Mouse (Mus musculus): Measurements from ENCODE around the gene Dhx35.
A peak's percentile ranks its signal among the peaks of the same experiment; 100 is the strongest.

The Dhx35 gene

GRCm38 (mm10) chr2:158803575-158803974 is 9.0 kb downstream of the Dhx35 start:
- DNase-seq (ENCODE audit: low spot score in 2 of 2), result no peak

DNA sequence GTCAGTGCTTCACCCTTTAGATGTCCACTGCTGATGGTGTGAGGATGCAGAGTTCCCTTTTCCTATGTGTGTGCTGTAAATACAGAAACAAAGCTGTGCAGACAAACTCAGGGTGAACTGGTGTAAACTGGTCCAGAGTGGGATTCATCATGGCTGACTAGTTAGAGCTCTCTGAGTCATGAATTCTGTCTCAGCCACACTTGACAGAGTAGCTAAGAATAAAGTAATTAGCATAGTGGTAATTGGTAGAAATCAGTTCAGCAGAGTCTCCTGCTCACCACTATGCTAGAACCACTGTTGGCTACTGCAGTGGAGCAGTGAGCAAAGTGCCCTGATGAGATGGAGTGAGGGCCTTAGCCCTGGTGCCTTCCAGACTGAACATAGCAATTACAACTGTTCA is 21.1 kb downstream of the Dhx35 start:
- no peak for DNase-seq (ENCODE audit: low spot score in 2 of 2)

DNA sequence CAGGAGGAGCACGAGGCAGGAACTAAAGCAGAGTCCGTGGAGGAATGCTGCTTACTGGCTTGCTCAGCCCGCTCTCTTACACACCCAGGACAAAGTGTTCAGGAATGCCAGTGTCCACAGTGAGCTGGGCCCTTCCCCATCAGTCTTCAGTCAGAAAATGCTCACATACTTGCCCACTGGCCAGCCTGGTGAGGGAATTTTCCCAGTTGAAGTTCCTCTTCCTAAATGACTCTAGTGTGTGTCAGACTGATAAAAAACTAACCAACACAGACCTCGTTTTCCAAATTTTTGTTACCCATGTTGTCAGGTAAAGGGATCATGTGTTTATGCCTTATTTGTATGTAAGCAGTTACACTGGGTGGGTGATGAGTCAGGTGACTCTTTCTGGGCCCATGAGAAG is 21.6 kb downstream of the Dhx35 start:
- DNase-seq (ENCODE audit: low spot score in 2 of 2), result no peak

GRCm38 (mm10) chr2:158817708-158818107 is 23.1 kb downstream of the Dhx35 start:
- no peak for DNase-seq (ENCODE audit: low spot score in 2 of 2)

DNA sequence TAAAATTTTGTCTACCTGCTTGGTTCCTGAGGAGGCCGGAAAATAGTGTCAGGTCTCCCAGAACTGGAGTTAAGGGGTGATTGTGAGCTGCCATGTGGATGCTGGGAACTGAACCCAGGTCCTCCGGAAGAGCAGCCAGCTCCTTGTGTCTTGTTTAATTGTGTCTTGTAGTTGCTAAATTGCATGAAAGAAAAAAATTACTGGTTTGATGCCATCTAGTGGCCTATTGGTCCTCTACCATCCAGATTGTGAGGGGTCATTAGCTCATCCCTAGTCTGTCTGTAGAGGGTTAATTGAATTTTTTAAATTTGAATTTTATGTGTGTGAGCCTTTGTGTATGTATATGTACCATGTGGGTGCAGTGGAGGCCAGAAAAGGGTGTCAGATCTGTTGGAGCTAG is 33.5 kb downstream of the Dhx35 start:
- DNase-seq (ENCODE audit: low spot score in 2 of 2), result no peak

DNA sequence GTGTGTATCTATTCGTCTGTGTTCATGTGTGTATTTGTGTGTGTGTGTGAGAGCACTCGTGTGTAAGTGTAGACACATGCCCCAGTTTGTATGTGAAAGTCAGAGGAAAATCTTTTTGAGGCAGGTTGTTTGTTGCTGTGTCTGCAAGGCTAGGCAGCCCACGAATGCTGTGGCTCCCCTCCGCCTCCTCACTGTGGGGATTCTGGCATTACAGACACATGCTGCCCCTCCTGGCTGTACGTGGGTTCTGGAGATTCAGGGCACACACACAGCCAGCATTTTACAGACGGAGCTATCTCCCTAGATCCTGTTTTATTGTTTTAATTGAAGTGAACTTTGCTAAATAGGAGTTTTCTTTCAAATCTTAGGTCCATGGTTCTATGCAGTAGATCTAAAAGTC is 35.1 kb downstream of the Dhx35 start:
- DNase-seq (ENCODE audit: low spot score in 2 of 2), result peak in 1 of 2 experiments; percentile 37

- DNase-seq (ENCODE audit: low spot score in 2 of 2), result peak in 1 of 2 experiments; percentile 19
Observed at GRCm38 (mm10) chr2:158833221-158833620, 38.6 kb downstream of the Dhx35 start.

GRCm38 (mm10) chr2:158833645-158834044 is 39.0 kb downstream of the Dhx35 start:
- DNase-seq (ENCODE audit: low spot score in 2 of 2), result no peak

DNA sequence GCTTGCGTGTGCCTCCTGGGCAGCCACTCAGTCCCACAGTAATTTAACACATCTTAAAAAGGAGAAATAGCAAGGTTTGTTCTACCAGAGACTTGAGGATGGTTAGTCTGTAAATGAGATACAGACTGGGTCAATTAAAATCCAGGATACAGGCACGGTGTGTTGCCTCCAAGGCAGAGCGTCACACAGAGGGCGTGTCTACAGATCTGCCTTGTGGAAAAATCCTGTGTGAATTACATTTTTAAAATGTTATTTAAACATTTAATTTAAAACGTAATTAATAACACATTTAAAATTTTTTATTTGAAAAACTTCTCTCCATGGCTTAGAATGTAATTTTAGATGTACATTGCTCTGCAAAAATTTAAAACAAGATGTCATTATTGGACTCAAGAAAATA is 48.7 kb downstream of the Dhx35 start:
- DNase-seq (ENCODE audit: low spot score in 2 of 2), result no peak

DNA sequence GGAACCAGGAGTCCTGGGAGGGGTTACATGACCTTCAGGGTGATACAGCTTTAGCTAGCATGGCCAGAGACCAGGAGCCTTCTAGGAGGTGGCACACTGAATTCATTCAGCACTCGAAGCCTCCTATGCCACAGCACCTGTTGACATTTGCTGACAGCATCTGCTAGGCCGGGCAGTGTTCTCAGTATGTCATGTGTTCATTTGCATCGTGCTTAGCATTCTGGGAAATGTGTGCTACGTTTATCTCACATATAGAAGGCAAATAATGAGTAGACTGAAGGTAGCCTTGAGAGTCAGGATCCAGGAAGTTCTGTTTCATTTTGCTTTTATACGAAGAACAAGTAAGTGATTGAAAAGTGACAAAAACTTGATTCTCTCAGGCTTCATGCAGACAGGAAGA is 50.4 kb downstream of the Dhx35 start:
- no peak for DNase-seq (ENCODE audit: low spot score in 2 of 2)

DNA sequence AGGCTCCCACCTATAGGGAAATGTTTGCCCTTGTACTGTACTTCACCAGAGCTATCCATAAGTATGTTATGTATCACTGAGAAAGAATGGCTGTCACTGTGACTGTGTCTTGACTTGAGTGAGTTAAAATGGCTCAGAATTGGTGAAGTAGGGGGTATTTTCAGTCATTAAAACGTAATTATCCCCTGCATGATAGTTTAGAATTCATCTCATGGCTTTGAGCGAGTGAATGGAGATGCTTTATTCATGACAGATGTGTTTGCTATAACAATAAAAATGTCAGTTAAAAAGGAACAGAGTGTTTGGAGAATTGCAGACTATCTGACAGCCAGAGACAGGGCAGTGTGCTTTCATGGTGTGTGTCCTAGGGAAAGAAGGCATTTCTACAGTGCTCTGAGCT is 51.6 kb downstream of the Dhx35 start:
- no peak for DNase-seq (ENCODE audit: low spot score in 2 of 2)

GRCm38 (mm10) chr2:158847991-158848390 is 53.4 kb downstream of the Dhx35 start:
- no peak for DNase-seq (ENCODE audit: low spot score in 2 of 2)

DNA sequence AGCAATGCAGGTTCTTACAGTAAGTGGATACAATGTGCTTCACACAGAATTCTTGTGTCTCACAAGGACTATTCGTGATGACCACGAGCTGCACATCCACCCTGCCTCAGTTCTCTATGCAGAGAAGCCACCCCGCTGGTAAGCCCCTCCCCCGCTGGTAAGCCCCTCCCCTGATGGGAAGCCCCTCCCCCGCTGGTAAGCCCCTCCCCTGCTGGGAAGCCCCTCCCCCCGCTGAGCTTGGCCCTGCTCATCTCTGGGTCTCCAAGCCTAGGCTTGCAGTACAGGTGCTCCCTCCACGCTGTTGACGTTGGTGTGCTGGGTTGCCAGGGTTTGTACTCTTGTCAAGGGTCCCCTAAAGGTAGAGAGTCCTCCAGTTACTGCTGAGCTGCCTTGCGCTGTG is 54.8 kb downstream of the Dhx35 start:
- no peak for DNase-seq (ENCODE audit: low spot score in 2 of 2)

GRCm38 (mm10) chr2:158852579-158852978 is 58.0 kb downstream of the Dhx35 start:
- DNase-seq (ENCODE audit: low spot score in 2 of 2), result peak in 1 of 2 experiments; percentile 58

DNA sequence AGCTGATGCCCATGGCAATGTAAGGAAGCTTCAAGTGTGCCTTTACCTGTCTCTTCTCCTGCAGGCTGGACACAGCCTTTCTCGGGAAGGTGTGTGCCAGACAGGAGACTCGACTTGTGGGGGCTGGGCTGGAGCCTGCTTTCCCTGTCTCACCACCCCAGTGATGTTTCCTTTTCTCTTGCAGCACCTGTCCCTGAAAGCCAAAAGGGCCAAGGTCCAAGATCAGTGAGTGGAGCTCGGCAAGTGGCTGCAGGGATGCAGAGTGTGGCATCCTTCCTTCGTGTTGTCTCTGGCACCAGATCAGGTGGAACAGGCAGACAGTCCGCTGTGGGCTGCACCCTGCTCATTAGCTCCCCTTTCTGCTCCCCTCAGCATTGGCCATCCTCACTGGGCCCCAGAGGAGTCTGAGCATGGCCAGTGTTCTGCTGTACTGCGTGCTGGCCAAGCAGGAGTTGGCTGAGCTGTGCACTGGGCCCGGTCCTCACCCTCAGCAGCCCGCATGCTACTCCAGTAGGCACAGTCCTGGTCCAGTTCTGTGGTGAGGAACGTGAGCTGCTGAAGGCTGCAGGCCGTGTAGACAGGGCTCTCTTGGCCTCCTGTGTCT is 62.4 kb downstream of the Dhx35 start:
- DNase-seq (ENCODE audit: low spot score in 2 of 2), result no peak

- no peak for DNase-seq (ENCODE audit: low spot score in 2 of 2)
Observed at GRCm38 (mm10) chr2:158857579-158857978, 63.0 kb downstream of the Dhx35 start.

DNA sequence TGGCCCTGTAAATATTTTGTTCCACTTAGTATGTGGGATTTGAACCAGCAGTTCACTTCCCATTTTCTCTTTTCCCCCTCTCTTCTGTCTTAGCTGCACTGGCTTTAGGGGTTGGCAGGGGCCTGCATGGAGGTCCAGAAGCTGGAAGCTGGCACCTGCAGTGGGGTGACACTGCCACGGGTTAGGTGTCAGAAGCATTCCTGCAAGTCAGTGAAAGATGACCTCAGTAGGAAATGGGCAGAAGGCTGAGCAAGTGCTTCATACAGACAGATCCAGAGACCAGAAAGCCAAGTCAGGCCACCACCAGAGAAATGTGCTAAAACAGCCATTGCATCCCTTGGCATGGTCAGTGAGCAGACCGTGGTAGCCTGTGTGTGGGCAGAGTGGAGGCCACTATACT is 66.5 kb downstream of the Dhx35 start:
- DNase-seq (ENCODE audit: low spot score in 2 of 2), result no peak

DNA sequence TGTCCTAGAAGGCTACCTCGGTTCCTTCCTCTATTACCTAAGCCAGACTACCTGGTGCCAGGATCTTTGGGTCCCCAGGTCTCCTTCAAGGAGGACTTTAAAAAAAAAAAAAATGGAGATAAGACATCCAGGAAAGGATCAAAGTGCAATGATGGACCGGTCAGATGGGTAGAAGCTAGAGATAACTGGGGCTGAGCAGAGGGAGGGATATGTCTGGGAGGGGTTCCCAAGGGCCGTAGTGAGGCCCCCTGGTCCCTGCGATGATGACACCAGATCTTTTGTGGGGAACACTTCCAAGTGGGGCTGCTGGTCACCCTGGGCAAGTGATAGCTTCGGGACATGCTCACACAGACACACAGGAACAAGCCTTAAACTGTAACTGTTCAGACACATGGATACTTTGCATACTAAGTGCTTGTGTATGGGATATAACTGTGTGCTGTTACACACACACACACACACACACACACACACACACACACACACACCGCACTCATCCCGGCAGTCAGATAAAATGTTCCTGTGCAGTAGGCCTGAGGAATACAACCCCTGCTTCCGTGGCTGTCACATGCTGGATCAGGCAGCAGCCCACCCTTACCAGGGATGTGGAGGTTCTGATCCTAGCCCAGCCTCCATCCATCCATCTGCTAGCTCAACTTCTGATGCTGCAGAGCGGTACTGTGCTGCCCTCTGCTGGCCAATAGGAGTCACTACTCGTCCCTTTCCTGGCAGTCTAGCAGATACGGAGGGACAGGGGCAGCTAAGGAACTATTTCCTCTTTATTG is 68.9 kb downstream of the Dhx35 start:
- peak in 1 of 2 experiments; percentile 60 for DNase-seq (ENCODE audit: low spot score in 2 of 2)

GRCm38 (mm10) chr2:158864126-158864458 is 69.5 kb downstream of the Dhx35 start:
- no peak for DNase-seq (ENCODE audit: low spot score in 2 of 2)

- peak; percentile 30 to 84 for DNase-seq (ENCODE audit: low spot score in 2 of 2)
Observed at GRCm38 (mm10) chr2:158865358-158865757, 70.8 kb downstream of the Dhx35 start.

DNA sequence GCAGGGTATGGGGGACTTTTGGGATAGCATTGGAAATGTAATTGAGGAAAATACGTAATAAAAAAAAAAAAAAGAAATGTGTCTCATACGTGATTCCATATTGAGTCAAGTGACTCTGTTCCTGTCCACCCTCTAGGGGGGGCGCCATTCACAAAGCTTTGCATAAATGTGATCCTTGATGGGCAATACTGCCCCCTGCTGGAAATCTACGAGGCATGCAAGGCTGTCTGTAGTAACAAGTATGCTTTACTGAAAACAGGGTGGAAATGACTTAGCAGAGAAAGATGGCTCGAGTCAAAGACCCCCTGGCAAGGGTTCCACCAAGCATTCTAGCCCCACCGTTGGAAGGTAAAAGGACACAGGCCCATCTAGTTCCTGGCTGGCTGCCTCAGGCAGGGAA is 92.0 kb downstream of the Dhx35 start:
- DNase-seq (ENCODE audit: low spot score in 2 of 2), result no peak

DNA sequence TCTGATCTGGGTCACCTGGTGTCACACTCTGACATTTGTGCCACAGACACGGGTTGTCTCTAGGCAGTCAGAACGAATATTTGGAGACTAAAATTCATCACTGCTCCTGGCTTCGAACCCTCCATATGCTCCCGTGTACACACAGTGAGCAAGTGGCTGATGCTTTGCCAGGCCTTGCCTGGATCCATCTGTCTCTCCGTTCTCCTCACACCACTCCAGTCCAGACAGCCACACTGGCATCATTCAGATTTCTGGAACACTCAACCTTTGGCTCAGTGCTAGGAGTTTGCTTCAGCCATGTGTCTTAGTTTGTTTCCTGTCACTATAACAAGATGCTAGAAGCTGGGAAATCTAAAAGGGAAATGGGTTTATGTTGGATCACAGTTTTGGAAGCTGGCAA is 93.9 kb downstream of the Dhx35 start:
- no peak for DNase-seq (ENCODE audit: low spot score in 2 of 2)

DNA sequence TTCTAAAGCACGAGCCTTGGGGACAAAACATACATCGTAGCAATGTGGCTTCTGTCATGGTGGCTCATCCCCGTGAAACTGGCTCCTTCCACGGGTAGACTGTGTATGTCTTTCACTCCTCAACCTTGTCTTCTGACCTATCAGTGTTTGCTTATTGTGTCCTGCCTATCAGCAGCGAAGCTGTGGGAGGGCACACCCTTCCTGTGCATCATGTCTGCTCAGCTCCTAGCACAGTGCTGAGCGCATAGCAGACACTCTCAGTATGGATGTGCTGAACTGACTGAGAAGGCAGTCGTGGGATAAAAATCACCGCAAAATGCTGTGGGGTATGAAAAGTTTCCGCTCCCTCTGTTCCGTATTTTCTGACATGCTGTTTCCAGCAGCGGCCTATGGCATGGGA is 94.6 kb downstream of the Dhx35 start:
- no peak for DNase-seq (ENCODE audit: low spot score in 2 of 2)

DNA sequence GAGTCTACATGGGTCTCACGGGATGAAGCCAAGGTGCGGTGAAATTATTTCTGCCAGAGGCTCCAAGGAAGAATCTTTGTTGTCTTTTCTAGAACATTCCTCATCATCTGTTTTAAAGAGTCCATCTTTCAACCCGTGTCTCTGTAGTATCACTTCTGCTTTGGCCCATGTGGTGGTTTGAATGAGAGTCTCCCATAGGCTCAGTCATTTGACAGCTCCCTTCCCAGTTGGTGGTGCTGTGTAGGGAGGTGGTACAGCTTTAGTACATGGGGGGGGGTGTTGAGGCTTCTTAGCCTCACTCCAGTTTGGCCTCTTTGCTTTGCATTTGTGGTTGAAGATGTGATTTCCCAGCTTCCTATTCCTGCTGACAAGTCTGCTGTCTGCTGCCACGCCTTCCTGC is 96.7 kb downstream of the Dhx35 start:
- DNase-seq (ENCODE audit: low spot score in 2 of 2), result no peak

All from left cerebral cortex, adult 9 months (tissue).